Mouse (Mus musculus): ENCODE results near the gene Gm45234. TPM values are rescaled to one million over a fixed set of nuclear protein-coding genes. Genes with fewer than 3 reads are reported as not detected.
"Not testable (repeated sequence)": the region's sequence is repeated elsewhere in the genome, so short reads cannot be mapped to it uniquely, and the experiment has no call there.

The Gm45234 gene
- polyA plus RNA-seq (2016; fragmentation: Nextera tagmentation; extraction: Ambion mirVana) = not detected in 2 replicates

DNA sequence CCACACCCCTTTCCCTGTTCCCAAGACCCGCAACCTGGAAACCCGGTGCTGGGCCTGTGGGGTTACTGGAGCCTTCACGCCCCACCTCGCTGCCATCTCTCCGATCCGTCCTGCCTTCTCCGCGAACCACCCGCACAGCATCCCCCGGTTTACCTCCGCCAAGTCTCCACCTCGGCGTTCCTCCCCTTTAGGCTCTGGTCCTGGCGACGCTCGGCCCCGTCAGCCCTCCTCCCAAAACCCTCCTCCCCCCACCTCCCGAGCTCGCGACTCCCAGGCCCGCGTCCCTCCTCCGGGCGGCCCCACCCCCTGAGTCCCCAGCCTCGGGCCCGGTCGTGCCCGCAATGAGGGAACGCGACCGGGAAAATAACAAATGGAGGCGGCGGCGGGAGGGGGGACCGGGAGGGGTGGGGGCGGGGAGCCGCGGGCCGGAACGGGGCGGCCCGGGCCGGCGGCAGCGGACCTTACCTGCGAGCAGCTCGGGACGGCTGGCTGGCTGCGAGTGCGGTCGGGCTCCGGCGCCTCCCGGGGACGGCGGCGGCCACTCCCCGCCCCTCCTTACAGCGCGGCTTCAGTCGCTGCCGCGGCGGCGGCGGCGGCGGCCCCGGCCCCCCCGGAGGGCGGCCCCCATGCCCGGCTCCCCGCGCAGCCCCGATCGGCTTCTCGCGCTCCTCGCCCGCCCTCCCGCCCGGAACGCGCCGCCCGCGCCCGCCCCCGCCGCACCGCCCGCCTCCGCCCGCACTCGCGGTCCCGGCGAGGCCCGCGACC is at the start of gene Gm45234, which contains the start of gene Atn1:
Gm45234 (minus strand) TSS at position 191 of the 765 bp plus-strand sequence.
Atn1 (minus strand) TSS at position 694 of the 765 bp plus-strand sequence.
- H3K36me3 ChIP-seq (replicated peaks) = peaks cover 21% of the 10 kb centered on the region
- peak within 1 kb of the TSS; percentile 81 for H3K4me3 ChIP-seq
- H3K4me1 ChIP-seq = peaks cover 46% of the 10 kb centered on the region
- H3K9me3 ChIP-seq = no peaks in the 10 kb centered on the region
- peak within 1 kb of the TSS; percentile 98 for H3K27ac ChIP-seq (replicated peaks)
- DNase-seq (ENCODE audit: low spot score) = peak; percentile 86
- no peaks in the 10 kb centered on the region for H3K27me3 ChIP-seq (replicated peaks; ENCODE audit: low read depth, poor library complexity, severe bottlenecking)
- 2% methylated on average over 91 of the region's 100 CpGs for WGBS

DNA sequence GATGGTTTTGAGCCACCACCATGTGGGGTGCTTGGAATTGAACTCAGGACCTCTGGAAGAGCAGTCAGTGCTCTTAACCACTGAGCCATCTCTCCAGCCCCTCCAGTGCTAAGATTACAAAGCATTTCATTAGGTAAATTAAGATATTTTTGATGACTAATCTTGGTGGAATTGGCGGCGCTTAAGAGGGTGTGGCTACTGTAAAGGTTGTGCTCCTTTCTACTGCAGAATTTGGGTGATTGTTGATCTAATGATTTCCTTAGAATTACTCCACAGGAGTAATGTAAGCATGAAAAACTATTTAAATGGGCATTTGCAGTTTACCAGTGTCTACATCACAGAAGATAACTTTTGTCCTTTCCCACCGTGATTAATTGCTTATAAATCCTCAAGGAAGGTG is 48.5 kb upstream of the Gm45234 start:
- WGBS = 88% methylated on average over 3 of the region's 3 CpGs
- DNase-seq (ENCODE audit: low spot score) = no peak
- Histone ChIP-seq H3K9me3 (no peaks in the 10 kb centered on the region), H3K27ac (replicated peaks) (no peak overlapping the region), H3K27me3 (replicated peaks; ENCODE audit: low read depth, poor library complexity, severe bottlenecking) (no peaks in the 10 kb centered on the region), H3K4me3 (no peak overlapping the region), H3K4me1 (peaks cover 37% of the 10 kb centered on the region), H3K36me3 (replicated peaks) (no peaks in the 10 kb centered on the region)

DNA sequence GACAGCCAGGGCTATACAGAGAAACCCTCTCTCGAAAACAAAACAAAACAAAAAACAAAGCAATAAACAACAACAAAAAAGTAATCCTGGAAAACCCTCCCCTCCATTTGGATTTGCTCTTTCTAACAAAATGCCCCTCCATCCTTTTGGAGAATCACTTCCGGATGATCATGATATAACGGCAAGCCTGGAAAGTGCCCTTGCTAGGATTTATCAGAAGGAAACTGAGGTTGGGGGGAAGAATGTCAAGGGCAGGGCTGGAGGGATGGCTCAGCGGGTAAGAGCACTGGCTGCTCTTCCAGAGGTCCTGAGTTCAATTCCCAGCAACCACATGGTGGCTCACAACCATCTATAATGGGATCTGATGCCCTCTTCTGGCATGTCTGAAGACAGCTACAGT is 47.9 kb upstream of the Gm45234 start:
- WGBS = 94% methylated on average over 4 of the region's 4 CpGs
- not testable (repeated sequence) for H3K27ac ChIP-seq (replicated peaks); DNase-seq (ENCODE audit: low spot score); H3K27me3 ChIP-seq (replicated peaks; ENCODE audit: low read depth, poor library complexity, severe bottlenecking); H3K36me3 ChIP-seq (replicated peaks); H3K9me3 ChIP-seq; H3K4me3 ChIP-seq
- peaks cover 31% of the 10 kb centered on the region for H3K4me1 ChIP-seq

DNA sequence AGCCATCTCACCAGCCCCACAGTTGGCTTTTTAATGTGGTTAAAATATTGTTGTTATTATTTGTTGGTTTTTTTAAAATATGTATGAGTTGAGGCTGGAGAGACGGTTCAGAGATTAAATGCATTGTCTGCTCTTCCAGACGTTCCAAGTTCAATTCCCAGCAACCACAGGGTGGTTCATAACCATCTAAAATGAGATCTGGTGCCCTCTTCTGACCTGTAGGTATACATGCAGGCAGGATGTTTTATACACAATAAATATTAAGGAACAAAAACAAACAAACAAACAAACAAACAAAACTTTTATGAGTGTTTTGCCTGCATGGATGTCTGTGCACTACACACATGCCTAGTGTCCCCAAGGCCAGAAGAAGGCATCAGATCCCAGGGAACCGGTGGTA is 47.2 kb upstream of the Gm45234 start:
- Histone ChIP-seq H3K4me3 (no peak overlapping the region), H3K27ac (replicated peaks) (no peak overlapping the region), H3K4me1 (peaks cover 24% of the 10 kb centered on the region), H3K9me3 (no peaks in the 10 kb centered on the region), H3K27me3 (replicated peaks; ENCODE audit: low read depth, poor library complexity, severe bottlenecking) (no peaks in the 10 kb centered on the region), H3K36me3 (replicated peaks) (no peaks in the 10 kb centered on the region)
- 75% methylated on average over 3 of the region's 3 CpGs for WGBS
- no peak for DNase-seq (ENCODE audit: low spot score)

DNA sequence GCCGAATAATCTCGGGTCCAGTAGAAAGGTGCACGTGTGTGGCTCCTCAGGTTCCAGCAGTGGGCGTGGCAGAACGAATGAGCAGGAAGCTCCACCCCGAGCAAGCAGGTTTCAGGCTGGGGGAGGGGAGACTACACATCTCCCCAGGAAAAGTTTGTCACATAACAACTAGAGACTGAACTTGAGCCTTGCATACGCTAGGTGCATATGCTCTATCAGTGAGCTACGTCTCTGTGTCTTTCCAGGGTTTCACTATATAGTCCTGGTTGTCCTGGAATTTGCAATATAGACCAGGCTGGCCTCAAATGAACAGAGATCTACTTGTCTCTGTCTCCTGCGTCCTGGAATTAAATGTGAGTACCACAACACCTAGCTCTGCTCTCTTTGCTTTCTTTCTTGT is 46.6 kb upstream of the Gm45234 start:
- not testable (repeated sequence) for H3K27me3 ChIP-seq (replicated peaks; ENCODE audit: low read depth, poor library complexity, severe bottlenecking); H3K36me3 ChIP-seq (replicated peaks); H3K9me3 ChIP-seq
- peak overlapping the region; percentile 55 for H3K27ac ChIP-seq (replicated peaks)
- DNase-seq (ENCODE audit: low spot score) = peak; percentile 61
- peak overlapping the region; percentile 41; the same call in 1 of the 2 replicates for H3K4me3 ChIP-seq
- 8% methylated on average over 7 of the region's 9 CpGs for WGBS
- H3K4me1 ChIP-seq = peaks cover 22% of the 10 kb centered on the region

DNA sequence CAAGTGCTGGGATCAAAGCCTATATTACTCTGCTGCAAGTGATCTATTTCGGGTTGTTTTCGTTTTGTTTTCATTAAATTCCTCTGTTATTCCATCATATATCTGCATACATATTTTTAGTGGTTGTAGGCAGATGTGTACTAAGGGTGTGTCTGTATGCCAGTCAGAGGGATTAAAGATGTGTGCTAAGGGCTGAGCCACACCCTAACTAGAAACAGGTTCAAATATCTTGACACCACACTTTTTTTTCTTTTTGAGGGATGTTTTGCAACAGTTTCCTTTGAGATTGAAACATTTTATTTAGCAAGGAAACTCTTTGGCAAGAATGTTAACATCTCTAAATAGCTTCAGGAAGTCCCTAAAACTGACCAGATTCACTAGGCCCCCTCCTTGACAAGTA is 40.4 kb upstream of the Gm45234 start:
- no peaks in the 10 kb centered on the region for H3K4me1 ChIP-seq
- H3K4me3 ChIP-seq = no peak overlapping the region
- no peak overlapping the region for H3K27ac ChIP-seq (replicated peaks)
- no peaks in the 10 kb centered on the region for H3K9me3 ChIP-seq
- WGBS = 84% methylated on average over 2 of the region's 2 CpGs
- DNase-seq (ENCODE audit: low spot score) = no peak
- H3K27me3 ChIP-seq (replicated peaks; ENCODE audit: low read depth, poor library complexity, severe bottlenecking) = no peaks in the 10 kb centered on the region
- H3K36me3 ChIP-seq (replicated peaks) = peaks cover 20% of the 10 kb centered on the region

DNA sequence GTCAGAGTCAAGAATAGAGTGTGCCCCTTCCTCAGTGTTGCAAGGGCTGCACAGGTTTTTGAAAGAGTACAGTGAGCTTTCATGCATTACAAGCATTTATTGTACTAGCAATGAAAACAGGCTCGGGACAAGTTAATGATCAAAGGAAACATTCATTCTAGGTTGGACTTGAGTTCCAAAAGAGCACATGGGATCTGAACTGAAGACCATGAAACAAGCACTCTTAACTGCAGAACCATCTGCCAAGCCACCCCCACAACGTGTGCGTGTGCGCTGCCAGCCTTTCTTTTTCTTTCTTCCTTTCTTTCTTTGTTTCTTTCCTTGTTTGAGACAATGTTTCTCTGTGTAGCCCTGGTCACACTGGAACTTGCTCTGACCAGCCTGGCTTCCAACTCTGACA is 40.0 kb upstream of the Gm45234 start:
- H3K27ac ChIP-seq (replicated peaks) = no peak overlapping the region
- no peaks in the 10 kb centered on the region for H3K27me3 ChIP-seq (replicated peaks; ENCODE audit: low read depth, poor library complexity, severe bottlenecking)
- H3K9me3 ChIP-seq = no peaks in the 10 kb centered on the region
- DNase-seq (ENCODE audit: low spot score) = no peak
- H3K4me3 ChIP-seq = no peak overlapping the region
- peaks cover 20% of the 10 kb centered on the region for H3K36me3 ChIP-seq (replicated peaks)
- WGBS = 79% methylated on average over 4 of the region's 4 CpGs
- H3K4me1 ChIP-seq = no peaks in the 10 kb centered on the region

DNA sequence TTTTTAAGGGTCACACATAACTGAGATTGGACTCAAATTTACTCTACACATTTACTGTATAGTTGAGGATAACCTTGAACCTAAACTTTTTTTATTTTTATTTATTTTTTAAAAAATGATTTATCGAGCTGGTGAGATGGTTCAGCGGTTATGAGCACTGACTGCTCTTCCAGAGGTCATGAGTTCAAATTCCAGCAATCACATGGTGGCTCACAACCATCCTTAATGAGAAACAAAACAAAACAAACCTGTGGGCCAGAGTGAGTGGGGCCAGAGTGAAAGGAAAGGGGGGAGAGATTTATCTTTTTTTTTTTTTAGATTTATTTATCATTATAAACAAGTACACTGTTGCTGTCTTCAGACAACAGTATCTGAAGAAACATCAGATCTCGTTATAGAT is 36.1 kb upstream of the Gm45234 start:
- 87% methylated on average over 3 of the region's 3 CpGs for WGBS
- H3K36me3 ChIP-seq (replicated peaks) = peaks cover 20% of the 10 kb centered on the region
- no peaks in the 10 kb centered on the region for H3K4me1 ChIP-seq
- no peaks in the 10 kb centered on the region for H3K27me3 ChIP-seq (replicated peaks; ENCODE audit: low read depth, poor library complexity, severe bottlenecking)
- no peak for DNase-seq (ENCODE audit: low spot score)
- no peak overlapping the region for H3K27ac ChIP-seq (replicated peaks)
- H3K4me3 ChIP-seq = no peak overlapping the region
- H3K9me3 ChIP-seq = no peaks in the 10 kb centered on the region

DNA sequence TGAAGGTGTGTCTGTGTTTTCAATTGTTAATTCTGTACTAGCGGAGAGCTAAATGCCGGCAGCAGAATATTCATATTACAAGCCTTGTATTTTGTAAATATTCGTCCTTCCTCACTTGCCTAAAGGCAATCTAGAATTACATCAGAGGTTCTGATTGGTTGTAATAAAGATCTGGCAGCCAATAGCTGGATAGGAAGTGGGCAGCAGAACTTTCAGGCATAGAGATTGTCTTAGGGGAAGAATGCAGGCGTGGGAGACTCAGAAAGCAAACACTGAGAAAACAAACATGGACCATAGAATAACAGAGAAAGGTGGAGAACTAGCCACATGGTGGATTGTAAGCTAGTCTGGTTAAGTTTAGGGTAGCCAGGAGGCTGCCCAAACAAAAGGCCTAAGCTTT is 34.3 kb upstream of the Gm45234 start:
- Histone ChIP-seq H3K9me3 (no peaks in the 10 kb centered on the region), H3K27me3 (replicated peaks; ENCODE audit: low read depth, poor library complexity, severe bottlenecking) (no peaks in the 10 kb centered on the region), H3K36me3 (replicated peaks) (peaks cover 8% of the 10 kb centered on the region), H3K4me1 (no peaks in the 10 kb centered on the region), H3K4me3 (no peak overlapping the region), H3K27ac (replicated peaks) (no peak overlapping the region)
- DNase-seq (ENCODE audit: low spot score) = no peak
- WGBS = 66% methylated on average over 4 of the region's 4 CpGs

DNA sequence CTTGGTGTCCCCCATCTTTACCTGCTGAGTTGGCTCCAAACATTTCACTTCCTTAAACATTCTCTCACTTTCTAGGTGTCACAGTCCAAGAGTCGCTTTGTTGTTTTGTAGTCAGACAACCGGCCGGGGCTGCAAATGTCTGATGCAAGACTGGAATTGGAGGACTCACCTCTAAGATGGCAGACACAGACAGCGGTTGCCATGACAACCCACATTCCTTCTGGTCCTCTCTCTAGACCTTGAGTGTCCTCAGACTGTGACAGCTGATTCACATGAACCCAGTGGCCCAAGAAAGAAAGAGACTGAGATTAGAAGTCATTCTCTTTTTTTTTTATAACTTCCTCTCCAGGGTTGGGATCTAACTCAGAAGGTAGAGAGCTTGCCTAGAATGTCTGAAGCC is 33.7 kb upstream of the Gm45234 start:
- Histone ChIP-seq H3K27me3 (replicated peaks; ENCODE audit: low read depth, poor library complexity, severe bottlenecking) (no peaks in the 10 kb centered on the region), H3K4me1 (no peaks in the 10 kb centered on the region), H3K36me3 (replicated peaks) (peaks cover 8% of the 10 kb centered on the region), H3K27ac (replicated peaks) (no peak overlapping the region), H3K4me3 (no peak overlapping the region), H3K9me3 (no peaks in the 10 kb centered on the region)
- DNase-seq (ENCODE audit: low spot score) = no peak
- WGBS = 89% methylated on average over 4 of the region's 4 CpGs

DNA sequence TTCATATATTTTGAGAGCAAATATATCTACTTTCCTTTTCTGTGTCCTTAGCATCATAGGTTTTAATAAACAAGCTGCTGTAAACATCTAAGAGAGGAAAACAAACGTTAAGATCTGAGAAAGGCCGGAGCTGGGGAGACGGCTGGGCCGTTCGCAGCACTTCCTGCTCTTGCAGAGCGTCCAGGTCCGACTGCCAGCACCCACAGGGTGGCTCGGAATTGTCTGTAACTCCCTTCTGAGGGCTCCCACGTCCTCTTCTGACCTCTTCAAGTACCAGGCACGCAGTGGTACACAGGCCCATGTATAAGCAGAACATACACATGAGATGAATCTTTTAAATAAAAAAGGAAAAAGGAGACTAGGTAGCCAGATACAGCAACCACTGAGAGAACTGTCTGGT is 31.9 kb upstream of the Gm45234 start:
- 82% methylated on average over 10 of the region's 10 CpGs for WGBS
- H3K4me1 ChIP-seq = peaks cover 3% of the 10 kb centered on the region
- H3K4me3 ChIP-seq = no peak overlapping the region
- H3K9me3 ChIP-seq = no peaks in the 10 kb centered on the region
- no peak for DNase-seq (ENCODE audit: low spot score)
- no peak overlapping the region for H3K27ac ChIP-seq (replicated peaks)
- peaks cover 4% of the 10 kb centered on the region for H3K36me3 ChIP-seq (replicated peaks)
- H3K27me3 ChIP-seq (replicated peaks; ENCODE audit: low read depth, poor library complexity, severe bottlenecking) = no peaks in the 10 kb centered on the region

DNA sequence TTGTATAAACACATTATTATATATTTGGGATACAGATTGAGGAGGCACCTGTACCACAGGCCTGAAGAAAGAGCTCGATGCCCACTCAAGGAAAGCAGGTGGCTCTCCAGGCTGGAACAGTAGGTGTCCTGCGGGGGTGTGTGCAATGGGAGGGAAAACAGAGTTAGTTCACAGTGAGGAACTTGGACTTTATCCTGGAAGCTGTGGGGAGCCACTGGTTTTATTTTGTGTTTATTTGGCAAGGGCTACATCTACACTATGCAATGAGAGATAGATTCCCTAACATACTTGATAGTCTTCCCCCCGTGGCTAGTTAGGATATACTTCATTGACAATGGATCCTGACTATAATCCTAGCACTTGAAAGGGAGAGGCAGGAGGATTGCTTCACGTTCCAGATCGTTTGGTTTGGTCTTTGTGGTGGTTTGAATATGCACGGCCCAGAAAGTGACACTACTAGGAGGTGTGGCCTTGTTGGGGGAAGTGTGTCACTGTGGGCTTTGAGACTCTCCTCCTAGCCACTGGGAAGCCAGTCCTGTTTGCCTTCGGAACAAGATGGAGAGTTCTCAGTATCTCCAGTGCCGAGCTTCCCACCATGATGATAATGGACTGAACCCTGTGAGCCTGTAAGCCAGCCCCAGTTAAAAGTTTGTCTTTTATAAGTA is 31.1 kb upstream of the Gm45234 start:
- Histone ChIP-seq H3K27ac (replicated peaks) (no peak overlapping the region), H3K9me3 (no peaks in the 10 kb centered on the region), H3K4me3 (no peak overlapping the region), H3K36me3 (replicated peaks) (no peaks in the 10 kb centered on the region; the same call in 1 of the 2 replicates), H3K27me3 (replicated peaks; ENCODE audit: low read depth, poor library complexity, severe bottlenecking) (no peaks in the 10 kb centered on the region), H3K4me1 (peaks cover 8% of the 10 kb centered on the region)
- WGBS = 63% methylated on average over 8 of the region's 8 CpGs
- no peak for DNase-seq (ENCODE audit: low spot score)

DNA sequence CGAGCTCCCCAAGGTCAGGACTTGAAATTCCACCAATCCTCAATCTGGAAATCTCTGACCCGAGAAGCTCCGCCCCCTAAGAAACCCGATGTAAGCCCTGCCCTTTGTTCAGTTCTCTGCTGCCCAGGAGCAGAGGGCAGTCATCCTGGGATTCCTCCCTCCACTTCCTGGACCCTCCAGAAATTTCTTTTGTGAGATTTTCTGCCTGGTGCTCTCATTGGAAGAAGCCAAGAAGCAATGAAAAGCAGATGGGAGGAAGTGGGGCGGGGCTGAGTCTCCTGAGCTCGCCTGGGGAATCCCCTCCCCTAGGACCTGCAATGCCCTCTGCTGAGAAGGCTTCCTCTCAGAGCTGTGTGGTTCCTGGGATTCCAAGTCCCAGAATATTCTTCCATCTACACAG is 26.6 kb upstream of the Gm45234 start:
- peaks cover 20% of the 10 kb centered on the region for H3K27me3 ChIP-seq (replicated peaks; ENCODE audit: low read depth, poor library complexity, severe bottlenecking)
- no peaks in the 10 kb centered on the region for H3K36me3 ChIP-seq (replicated peaks)
- 16% methylated on average over 6 of the region's 6 CpGs for WGBS
- no peaks in the 10 kb centered on the region for H3K9me3 ChIP-seq
- H3K4me1 ChIP-seq = peaks cover 25% of the 10 kb centered on the region
- peak overlapping the region; percentile 75 for H3K27ac ChIP-seq (replicated peaks)
- DNase-seq (ENCODE audit: low spot score) = peak; percentile 77
- H3K4me3 ChIP-seq = peak overlapping the region; percentile 40
